Mouse (Mus musculus) testis, adult 2 months (tissue): ENCODE measurements around the gene Hmgn3. TPM values are rescaled to one million over a fixed set of nuclear protein-coding genes. Genes with fewer than 3 reads are reported as not detected.

ENCODE experiments used
- H3K27ac ChIP-seq: fragments of 200-500 bp; 2 replicates; pipeline ENCODE4 v1.5.1; 2012; ENCODE audit warnings: low read depth, low read length; ENCODE audit not compliant: control insufficient read depth, insufficient read depth
- H3K27me3 ChIP-seq: fragments of 200-500 bp; 2 replicates; pipeline ENCODE4 v1.6.1; 2012; ENCODE audit warnings: mild to moderate bottlenecking, low read length, moderate library complexity; ENCODE audit not compliant: control insufficient read depth, insufficient read depth
- H3K36me3 ChIP-seq: fragments of 200-500 bp; 2 replicates; pipeline ENCODE4 v1.6.1; 2012; ENCODE audit warnings: mild to moderate bottlenecking, low read length; ENCODE audit not compliant: control insufficient read depth, insufficient read depth
- H3K4me1 ChIP-seq: fragments of 200-500 bp; 2 replicates; pipeline ENCODE4 v1.6.1; 2012; ENCODE audit warnings: low read length; ENCODE audit not compliant: control insufficient read depth, insufficient read depth
- H3K4me3 ChIP-seq: fragments of 200-500 bp; 2 replicates; pipeline ENCODE4 v1.5.1; 2012; ENCODE audit warnings: low read depth, mild to moderate bottlenecking, low read length, moderate library complexity, mixed read lengths; ENCODE audit not compliant: control insufficient read depth
- CTCF ChIP-seq: fragments of 200-500 bp; IDR thresholded peaks from 2 replicates; pipeline ENCODE4 v1.5.1; 2012; ENCODE audit warnings: low read depth, mild to moderate bottlenecking, inconsistent platforms, low read length, moderate library complexity; ENCODE audit not compliant: control insufficient read depth, insufficient read depth, insufficient replicate concordance
- POLR2A ChIP-seq: fragments of 200-500 bp; IDR thresholded peaks from 2 replicates; pipeline ENCODE4 v1.6.1; 2012; ENCODE audit warnings: low read depth, mild to moderate bottlenecking, inconsistent platforms, low read length, moderate library complexity; ENCODE audit not compliant: control insufficient read depth
- polyA plus RNA-seq: library from polyadenylated mRNA; depleted of rRNA; stranded (reverse); fragments of >200 nt; gene quantifications from 2 replicates; pipeline ENCODE4 v1.2.3, GENCODE M21; 2012; rRNA removed

Gene Hmgn3
- polyA plus RNA-seq, 1 experiment = 8.0 TPM

DNA sequence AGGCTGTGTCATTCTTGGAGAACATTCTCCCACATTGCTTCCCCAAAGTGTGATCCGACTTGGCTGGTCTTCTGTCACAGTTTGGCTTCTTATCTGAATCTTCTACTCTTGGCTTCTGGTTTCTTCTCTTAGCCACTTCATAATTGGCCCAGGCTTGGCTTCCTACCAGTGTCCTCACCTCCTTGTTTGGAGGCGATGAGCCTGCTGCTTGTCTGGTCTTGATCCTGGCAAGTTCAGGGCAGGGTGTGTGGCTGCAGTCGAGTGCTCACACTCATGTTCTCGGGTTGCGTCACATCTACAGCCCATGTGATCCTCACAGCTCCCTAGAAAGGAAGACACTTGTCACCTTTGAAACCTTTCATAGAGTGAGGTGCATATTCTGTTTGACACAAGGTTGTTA is 78.2 kb downstream of the Hmgn3 start:
- Histone ChIP-seq H3K4me3 (no peak overlapping the region), H3K27ac (no peak overlapping the region), H3K36me3 (no peaks in the 10 kb centered on the region), H3K27me3 (no peaks in the 10 kb centered on the region), H3K4me1 (0 out of 2 replicates have a peak, but pooled peaks cover 2% of the 10 kb centered on the region)
- TF ChIP-seq CTCF (no peak), POLR2A (no peak)

GRCm38 (mm10) chr9:83061289-83061688 is 85.2 kb downstream of the Hmgn3 start:
- Histone ChIP-seq H3K27me3 (no peaks in the 10 kb centered on the region), H3K4me3 (no peak overlapping the region), H3K4me1 (peaks cover 2% of the 10 kb centered on the region), H3K36me3 (no peaks in the 10 kb centered on the region), H3K27ac (no peak overlapping the region)
- TF ChIP-seq CTCF = no peak
- no peak for TF ChIP-seq POLR2A

Other genes starting within 250 kb of the Hmgn3 start
- 1.6 and 2.2 TPM in 2 replicates for gene Phip, start 171.2 kb downstream of the Hmgn3 start, polyA plus RNA-seq